Mouse (Mus musculus) cerebellum, adult 18-20 months (tissue): ENCODE measurements around the gene Myo3b.

Experiments
- DNase-seq, 2 experiments: peaks; one replicate each; pipeline ENCODE4 v3.0.0; 2021

Myo3b gene

DNA sequence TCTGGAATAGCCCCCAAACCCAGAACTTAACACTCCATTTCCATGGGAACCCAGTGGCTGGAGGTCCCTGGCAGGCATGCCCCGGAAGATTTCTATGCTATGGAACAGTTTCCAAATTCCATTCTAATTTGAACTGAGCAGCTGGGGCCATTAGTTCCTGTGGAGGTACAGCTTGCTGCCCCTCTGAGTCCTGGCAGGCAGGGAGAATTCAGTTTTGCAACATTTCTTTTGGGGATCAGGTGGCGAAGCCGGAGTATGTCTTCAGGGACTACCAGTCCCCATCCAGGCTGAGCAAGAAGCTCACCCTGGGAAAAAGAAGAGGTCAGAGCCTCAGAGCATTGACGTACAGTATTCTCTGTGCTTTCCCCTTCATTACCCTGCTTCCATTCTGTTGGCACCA lies 94.4 kb downstream of the Myo3b start:
- peak in 1 of 2 experiments; percentile 4 for DNase-seq

DNA sequence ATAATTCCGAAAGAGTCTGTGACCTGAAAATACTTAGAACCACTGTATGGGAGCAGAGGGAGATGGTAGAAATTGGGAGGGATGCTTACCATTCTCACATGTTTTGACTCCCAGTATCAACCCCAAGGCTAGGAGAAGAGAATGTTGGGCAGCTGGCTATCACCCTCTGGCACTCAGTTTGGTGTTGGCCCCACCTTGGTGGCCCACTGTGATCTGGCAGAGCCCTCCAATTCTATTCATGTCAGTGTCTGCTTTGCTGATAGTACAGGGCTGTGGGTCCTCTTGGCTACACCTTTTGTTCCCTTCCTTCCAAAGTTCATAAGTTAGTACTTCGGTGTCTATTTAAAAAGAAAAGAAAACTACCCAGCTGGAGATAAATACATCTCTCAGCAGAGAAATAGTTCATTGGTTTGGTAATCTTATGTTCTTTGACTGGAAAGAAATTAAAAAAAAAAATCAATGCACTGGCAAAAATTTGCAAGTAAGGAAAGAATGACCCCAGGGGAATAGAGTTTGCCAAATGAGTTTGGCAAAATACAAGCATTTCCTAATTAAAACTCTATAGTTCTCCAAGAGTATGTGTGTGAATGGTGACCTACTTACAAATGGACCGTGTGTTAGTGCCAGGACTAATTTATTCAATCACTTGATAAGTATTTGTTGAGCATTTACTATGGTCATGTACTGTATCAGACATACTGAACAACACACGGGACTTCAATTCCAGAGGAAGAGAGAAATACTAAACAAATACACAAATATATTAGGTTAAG lies 98.5 kb downstream of the Myo3b start:
- DNase-seq, result no peak

DNA sequence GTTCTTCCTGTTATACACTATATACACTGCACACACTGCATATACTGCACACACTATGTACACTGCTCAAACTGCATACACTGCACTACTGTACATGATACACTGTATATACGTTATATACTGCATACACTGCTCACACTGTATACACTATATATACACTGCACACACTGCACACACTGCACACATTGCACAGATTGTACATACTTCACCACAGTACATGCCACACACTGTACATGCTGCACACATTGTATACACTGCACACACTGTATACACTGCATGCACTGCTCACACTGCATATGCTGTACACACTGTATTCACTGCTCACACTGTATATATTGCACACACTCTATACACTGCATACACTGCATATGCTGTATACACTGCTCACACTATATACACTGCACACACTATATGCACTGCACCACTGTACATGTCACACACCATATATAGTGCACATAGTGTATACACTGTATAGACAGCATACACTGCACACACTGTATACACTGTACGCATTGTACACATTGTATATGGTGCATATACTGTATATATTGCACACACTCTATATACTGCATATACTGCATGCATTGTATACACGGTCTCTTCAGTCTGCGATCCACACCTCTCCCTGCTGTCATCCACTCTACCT lies 104.7 kb downstream of the Myo3b start:
- DNase-seq, result no peak

DNA sequence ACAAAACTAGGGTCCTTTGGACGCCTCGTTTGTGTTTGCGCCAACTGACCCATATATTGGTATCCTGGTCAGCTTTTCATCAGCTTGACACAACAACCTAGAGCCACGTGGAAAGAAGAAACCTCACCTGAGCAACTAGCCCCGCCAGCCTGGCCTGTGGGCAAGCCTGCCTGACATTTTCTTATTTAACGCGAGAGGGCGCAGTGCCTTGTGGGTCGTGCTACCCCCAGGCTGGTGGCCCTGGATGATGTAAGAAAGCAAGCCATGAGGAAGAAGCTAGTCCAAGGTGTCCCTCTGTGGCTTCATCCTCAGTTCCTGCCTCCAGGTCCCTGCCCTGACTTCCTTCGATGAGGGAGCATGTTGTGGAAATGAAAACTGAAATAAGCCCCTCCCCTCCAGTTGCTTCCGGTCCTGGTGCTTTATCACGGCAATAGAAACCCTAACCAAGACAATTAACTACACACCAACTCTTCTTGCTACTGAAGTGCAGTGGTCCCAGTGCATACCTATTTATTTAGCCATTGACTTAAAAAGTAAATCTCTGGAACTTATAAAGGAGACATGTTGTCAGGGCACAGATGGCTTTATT lies 108.2 kb downstream of the Myo3b start:
- no peak for DNase-seq

DNA sequence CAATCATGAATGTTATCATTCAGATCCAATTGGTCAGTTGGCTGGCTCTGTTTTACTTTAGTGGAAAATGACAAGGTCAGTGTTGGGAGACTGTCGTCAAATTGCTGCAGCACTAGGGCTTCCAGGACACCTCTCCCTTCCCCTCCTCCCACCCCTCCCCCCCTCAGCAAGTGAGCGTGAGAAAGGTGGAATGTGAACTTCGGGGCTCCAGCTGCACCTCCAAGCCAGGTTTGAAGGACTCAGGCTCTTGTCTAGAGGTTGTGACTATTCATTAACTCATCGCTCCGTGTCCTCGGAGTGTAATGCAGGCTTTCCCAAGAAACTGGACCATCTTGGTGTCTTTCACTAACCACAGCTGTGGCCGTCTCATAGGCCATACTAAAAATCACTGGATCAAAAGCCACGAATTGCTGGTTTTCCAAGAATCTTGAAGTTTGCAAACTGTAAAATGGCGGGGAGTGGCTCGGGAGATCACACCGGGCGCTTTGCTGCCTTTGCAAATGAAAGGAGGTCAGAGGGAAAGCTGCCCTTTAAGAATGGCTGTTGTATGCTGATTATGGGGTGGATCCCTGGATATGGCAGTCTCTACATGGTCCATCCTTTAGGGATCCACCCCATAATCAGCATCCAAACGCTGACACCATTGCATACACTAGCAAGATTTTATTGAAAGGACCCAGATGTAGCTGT lies 110.0 kb downstream of the Myo3b start:
- no peak for DNase-seq

DNA sequence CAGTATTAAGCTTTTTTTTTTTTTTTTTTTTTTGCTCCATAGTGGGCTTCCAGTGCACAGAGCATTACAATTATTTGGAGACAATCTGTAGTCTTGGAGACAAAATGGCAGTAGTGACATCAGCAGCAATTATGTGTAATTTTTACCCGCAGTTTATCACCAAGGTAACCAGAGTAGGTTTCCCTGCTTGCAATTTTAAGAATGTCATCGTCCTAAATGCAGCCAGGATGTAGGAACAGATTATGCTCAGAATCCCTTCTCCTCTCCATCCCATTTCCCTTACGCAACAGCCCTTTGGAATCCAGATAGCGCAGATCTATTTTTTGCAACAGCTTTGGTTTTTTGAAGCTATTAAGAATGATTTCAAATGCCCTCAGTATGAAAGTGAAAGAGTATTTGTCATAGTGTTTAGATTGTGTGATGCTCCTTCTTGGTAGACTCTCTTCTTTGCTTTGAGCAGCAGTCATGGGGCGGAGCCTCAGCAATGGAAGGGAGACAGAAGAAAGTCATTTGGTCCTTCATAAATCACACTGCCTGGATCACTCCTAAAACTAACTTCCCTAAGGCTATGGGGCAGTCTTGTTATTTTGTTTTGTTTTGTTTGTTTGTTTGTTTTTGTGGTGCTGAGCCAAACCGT lies 111.6 kb downstream of the Myo3b start:
- no peak for DNase-seq

DNA sequence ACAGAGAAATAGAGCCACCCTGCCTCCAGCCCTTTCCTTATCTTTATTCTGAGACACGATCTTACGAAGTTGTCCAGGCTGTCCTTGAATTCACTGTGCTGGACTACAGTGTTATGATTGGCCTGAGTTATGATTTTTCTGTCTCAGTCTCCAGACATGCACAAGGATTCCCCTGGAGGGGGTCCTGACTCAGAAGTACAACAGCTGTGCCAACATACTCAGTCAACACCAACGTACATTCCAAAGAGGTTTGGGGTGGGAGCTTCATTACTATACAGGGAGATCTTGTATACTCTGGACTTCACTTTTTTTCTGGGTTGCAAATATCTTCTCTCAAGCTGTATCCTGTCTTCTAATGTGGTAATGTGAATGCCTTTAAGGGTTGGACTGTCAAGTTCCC lies 113.0 kb downstream of the Myo3b start:
- no peak for DNase-seq

DNA sequence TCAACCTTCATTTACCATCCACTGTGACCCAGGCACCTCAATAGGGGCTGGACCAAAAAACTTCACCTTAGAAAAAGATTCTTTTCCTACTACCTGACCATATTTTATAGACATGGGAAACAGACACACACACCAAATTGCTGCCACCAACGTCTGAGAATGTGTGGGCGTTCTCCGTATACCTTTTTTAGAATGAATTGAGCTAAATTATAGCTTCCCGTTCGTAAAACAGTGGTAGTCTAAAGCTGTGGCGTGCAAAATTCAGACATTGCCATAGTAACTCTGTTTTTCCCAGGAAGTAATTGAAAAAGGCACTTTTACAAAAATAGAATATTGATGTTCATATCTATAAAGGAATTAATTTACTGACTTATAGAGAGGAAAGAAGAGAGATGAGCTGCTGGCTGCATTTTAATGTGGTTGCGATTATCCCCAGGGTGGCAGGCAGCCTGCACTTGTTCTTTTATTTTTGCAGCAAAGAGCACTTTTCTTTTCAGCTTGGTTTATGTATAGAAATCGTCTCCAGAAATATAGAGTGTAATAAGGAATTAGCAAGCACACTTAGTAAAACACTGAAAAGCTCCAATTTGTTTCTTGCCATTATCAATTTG lies 116.4 kb downstream of the Myo3b start:
- DNase-seq, result no peak

DNA sequence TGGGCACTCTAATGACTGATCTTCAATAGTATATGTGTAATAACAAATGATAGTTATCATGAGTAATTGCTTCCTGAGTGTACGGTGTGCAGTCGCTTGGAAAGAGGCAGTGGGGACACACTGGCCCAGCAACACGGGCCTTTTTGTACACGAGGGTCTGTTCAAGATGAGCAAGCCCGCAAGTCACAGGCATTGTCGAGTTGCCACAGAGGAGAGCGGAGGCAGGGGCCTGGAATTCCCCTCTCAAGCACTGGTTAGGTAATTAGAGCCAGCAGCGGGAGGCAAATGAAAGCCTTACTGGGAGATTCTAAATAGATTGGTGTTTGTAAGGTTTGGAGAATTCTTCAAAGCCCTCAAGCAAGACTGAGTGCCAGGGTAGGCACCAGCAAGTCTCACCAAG lies 120.6 kb downstream of the Myo3b start:
- DNase-seq, result no peak

DNA sequence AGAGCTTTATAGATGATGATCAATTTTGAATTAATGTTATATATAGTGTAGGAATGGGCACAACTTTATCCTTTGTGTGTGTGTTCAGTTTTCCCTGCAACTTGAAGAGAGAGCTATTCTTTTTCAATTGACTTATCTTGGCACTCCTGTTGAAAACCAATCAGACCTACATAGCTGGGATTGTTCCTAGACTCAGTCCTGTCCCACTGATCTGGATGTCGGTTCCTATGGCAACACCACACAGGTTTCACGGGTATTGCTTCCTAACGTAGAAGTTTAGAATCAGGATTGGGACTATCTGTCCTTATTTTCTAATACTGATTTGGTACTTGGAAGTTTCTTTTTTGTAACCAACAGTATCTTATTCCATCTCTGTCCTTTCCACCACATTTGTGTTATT lies 127.3 kb downstream of the Myo3b start:
- no peak for DNase-seq

DNA sequence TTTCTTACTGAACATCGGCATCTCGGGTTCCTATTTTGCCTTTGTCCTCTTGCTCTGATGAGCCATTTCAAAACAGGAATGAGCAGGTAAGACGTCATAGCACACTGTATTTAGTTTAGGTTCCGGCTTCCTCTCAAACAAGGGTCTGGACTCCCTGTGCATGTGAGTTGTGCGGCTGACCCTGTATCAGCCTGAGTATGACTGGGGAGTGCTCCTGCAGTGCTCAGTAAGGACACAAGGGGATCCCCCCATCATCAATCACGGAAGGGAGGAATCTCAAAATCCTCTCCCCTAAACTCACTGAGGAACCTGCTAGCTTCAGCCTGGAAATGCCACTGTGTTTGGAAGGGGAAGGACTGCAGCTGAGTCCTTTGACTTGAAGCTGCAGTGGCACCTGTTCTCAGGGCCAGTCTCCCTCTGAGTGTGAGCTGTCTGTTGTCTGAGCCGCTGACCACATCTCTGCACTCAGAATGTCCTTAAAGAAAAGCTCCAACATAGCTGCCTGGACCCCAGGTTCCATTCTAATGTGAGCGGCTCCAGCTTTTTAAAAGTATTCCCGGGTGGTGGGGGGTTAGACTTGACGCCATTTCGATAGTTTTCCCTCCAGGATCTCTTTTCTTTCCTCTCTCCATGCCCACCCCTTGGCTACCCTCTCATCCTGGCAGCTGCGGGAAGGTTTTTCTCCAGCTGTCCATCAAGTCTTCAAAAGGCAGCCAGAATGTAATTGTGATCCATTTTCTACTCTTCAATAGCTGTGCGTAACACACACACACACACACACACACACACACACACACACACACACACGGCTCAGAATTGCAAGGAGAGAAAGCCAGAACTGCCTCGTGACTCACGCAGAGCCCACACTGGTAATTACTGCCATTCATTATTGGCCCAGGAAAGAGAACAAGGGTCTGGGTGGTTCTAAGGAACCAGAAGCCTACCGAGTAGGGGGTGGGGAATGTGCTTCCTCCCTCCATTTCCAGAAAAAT lies 129.3 kb downstream of the Myo3b start:
- no peak for DNase-seq

DNA sequence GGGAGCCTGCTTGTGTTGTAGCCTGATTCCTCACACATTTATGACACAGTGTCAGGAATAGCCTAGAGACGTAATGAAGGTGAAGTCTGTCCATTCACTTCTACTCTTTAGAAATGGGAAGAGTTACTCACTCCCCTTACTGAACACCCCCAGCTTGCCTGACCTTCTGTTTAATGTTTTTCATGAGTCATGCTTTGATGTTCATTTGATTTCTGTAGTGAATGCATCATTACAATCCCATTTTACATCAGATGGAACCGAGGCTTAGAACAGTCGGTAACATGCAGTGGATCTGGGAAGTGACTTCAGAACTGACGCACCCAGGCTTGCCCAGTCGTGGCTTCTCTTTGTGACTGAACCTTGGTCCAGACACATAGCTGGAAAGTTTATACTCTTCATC lies 131.5 kb downstream of the Myo3b start:
- DNase-seq, result no peak

DNA sequence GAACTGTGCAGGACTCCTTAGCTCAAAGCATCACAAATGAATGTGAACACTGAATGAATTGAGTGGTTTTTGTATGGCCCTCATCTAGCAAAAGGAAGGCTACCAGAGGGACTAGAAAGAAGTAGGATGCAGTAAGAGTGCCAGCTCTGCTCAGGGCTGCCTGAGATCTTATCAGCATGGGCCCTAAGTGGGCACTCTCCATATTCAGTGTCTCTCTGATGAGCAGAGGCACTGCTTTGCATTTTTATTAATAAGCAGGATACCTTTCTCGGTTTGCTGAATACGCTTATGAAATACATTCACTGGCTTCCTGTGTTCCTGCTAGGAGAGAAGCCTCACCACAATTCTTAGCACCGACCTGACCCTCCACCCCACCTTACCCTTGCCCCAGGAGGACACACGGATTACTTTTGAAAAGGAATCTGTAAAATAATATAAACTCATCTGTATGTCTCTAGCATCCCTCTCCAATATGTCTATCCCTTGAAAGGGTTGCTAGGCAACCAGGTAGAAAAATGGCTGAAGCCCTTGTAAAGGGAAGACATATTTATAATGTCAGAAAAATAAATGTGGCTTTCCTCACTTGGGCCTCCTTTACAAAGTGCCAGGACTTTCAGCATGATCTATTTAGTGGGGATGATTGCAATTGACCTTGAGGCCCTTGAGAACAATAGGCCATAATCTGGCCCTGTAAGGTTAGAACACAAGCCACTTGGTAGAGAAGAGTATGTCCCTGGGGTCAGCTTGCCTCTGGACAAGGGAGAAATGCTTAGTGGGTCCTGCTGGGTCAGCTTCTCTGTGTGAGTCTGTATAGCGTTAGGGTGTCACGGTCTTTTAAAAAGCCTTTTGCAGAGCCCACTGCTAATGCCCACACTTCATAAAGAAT lies 138.1 kb downstream of the Myo3b start:
- no peak for DNase-seq

DNA sequence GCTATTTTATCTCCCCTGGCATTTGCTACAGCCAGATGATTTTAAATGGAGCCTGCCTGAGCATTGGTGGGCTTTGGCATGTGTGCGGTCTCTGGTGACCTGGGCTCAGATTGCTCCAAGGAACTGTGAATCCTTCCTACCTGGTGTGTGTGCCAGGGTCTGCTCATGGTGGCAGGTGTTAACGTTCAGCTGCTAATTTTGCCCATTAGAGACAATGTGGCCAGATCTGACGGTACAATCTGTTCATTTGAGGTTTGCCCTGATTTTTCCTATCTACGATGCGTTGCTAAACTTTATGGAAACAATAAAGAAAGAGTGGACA lies 138.7 kb downstream of the Myo3b start:
- DNase-seq, result peak; percentile 2 to 4

DNA sequence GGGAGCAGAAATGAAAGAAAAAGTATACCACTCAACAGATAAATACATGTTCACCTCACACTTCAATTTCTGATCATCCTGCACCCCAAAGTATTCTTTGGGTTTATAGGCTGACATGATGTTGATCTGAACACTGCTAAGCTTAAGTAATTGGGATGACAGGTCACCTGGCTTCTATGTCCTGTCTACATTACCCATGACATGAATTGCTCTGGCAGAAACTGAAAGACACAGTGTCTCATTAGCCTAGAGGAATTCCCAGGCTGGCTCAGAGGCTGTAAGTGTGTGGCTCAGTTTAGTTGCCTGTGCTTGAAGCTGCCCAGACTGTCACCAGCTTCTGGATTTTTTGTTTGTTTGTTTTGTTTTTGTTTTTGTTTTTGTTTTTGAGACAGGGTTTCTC lies 139.3 kb downstream of the Myo3b start:
- no peak for DNase-seq

DNA sequence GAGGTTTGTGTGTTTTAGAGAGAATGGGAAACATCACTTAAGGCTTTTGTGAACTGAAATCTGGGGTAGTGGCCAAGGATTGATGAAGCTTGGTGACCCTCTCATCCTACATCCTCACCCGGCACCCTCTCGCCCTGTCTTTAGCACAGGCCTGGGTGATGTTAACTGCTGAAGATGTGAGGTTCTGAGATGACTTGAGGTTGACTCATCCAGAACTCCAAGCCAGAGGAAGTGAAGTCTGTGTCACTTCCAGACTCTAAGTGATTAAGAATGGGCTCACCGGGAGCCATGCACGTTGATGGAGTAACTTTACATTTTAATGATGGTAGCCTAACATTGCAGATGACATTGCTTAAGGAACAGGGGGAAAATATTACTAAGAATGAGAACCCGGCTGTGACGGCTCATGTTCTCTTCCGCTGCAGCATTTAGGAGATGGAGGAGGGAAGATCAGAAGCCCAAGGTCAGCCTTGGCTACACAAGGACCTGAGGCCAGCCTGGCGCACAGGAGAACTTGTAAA lies 143.3 kb downstream of the Myo3b start:
- DNase-seq, result no peak

DNA sequence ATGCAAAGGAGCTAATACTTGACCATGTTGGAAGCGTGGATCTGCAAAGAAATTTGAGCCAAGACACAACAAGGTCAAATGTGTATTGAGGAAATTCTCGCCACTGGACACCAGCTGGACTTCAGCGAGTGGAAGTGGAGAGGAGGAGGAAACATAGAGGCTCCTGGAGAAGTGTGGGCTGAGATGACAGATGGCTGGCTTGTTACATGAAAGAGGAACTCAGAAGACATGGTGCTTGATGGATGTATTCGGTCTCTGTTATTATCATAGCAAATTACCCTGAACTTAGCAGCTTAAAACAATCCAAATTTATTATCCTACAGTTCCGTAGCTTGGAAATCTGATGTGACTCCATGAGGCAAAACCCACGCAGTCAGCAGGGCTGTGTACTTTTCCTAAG lies 148.1 kb downstream of the Myo3b start:
- no peak for DNase-seq

DNA sequence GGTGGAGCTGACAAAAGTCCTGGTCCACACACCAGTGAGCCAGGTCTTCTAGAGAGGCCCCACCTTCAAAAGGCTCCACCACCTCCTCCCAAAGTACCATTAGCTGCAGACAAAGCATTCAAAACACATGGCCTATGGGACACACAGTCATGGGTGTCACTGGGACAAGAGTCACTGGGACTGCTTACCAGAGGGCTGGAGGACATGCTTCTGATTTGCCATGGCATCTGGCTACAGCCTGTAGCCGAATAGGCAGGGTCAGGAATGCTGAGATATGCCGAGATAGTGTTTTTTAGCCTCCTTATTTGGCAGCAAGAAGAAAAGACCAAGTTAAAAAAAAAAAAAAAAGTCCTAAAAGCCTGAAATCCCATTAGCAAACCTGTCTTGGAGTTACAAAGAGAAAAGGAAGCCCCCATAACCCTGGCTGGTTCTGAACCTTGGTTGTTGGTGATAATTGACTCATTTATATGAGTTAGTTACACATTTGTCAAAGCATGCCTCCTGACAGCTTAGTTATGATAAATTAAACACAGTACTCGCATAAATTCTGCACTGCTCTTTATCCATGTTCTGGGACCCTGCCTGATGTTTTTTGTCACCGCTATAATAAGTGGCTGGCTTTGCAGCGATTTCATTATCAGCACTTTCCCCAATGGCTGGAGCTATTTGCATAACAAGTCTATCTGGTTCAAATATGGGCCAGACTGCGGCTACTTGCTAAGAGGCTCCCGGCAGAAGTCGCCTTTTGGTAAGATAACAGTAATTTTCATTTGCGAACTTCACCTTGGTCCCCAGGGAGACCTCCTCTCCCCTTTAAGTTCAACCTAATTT lies 156.7 kb downstream of the Myo3b start:
- no peak for DNase-seq

DNA sequence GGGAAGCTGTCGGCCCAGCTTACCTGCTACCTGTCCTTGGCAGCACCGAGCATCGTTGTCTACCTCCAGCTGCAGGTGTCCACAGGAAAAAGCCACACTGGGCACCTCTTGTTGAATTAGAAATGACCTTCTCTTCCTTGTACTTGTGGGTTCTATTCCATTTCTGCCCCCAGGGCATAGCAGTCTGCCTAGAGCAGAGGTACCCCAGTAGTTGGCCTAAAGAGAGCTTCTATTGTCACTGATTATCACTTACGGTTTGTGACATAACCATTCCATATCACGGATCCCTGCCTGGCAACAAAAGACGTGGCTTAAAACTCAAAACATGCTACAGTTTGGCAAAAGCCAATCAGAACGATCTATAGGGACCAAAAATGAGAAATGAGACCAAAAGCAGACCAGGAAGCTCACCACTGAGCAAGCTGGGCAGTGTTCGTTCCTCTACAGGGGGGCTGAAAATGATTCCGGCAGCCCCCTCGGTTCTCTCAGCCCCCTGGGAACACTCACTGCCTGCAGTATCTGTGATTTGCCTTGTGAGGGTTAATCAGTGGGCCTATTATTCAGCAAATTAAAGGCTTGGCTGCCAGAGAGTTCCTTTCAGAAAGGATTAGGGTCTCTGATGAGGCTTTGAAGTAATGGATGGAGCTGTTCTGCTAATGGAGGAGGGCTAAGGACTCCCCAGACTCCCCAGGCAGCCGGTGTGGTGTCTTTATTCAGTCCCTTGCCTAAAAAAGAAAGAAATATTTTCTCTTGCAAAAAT lies 163.1 kb downstream of the Myo3b start:
- no peak for DNase-seq
